Mouse (Mus musculus) effector memory CD4-positive, alpha-beta T cell, adult 7 months (primary cell): ENCODE data around the gene 1600012H06Rik. TPM values are rescaled to one million over a fixed set of nuclear protein-coding genes. Genes with fewer than 3 reads are reported as not detected.

Source experiments
- polyA plus RNA-seq: library from polyadenylated mRNA; unstranded; fragments of 100-300 nt; shearing (Covaris generic); gene quantifications from one replicate; pipeline ENCODE4 v1.2.1, GENCODE M21; 2017

Gene 1600012H06Rik
- 30.8 TPM for polyA plus RNA-seq

DNA sequence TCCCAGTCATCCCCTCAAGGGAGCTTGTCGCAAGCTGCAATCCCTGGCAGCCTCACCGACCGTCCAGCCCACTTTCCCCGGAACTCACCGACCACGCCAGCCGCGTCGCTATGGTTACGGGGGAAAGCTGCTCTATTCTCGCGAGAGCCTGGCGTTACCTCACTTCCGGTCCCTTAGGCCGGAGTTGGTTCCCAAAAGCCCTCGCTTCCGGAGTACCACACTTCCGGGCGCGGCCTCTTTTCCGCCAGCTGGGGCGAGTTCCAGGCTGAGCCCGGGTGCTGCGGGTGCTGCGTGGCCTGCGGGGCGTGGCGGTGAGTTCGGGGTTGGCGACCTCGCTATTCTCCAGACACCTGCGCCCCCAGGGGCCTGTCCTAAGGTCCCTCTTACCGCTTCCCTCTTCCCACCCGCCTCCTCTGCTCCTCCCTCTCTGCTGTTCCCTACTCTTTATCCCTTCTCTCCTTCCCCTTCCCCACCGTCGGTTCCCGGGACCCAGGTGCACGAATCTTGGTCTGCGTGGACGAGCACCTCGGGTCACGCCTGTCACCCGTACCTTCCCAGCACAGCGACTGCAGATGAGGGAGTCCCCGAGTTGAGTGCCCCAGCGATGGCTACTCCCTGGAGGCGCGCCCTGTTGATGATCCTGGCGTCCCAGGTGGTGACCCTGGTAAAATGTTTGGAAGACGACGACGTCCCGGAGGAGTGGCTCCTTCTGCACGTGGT, at the start of gene 1600012H06Rik, which contains the start of gene Wdr27:
Gene 1600012H06Rik (plus strand): TSS at position 176 of the 720 bp plus-strand sequence.
Gene Wdr27 (minus strand): TSS at position 150 of the 720 bp plus-strand sequence.

GRCm38 (mm10) chr17:14960951-14961556, 18.1 kb downstream of the 1600012H06Rik start, which contains the start of gene Phf10:
Gene Phf10 (minus strand): TSS chr17:14961273.

DNA sequence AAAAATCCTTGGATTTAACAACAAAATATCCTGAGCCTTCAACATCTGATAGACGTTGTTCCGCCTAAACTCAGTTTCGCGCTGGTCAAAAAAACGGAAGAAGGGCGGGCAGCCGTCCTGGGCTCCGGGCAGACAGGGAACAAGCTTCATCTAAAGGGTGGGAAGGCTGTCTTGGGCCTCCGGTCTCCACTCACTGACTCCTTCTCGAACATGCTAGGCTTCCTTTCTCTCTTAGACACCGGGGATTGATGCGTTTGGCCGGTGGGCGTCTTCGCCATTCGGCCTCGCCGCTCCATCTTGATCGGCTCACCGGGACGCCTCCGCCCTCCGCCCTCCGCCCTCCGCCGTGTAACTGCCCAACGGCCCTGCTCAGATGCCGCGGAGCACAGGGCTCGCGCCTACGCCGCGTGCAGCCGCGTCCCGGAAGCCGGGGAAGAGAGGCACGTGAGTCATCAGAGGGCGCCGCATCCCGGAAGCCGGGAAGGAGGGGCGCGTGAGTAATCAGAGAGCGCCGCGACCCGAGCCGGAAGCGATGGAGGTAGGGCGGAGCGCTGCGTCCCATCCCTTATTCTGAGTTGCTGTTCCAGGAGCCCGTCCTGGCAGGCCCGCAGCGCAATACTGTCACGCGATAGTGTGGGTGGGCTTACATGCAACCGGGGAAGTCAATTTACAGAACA, 35.5 kb downstream of the 1600012H06Rik start, which contains the start of the genes 9030025P20Rik and Gm3417:
Gene 9030025P20Rik (plus strand): TSS at position 107 of the 677 bp plus-strand sequence.
Gene Gm3417 (minus strand): TSS at position 429 of the 677 bp plus-strand sequence.

Other genes starting within 250 kb of the 1600012H06Rik start
- not detected for gene Thbs2, start 248.9 kb upstream of the 1600012H06Rik start, polyA plus RNA-seq
- gene Wdr27, start within 50 bp of the 1600012H06Rik start, polyA plus RNA-seq: 0.79 TPM
- gene Phf10, start 18.1 kb downstream of the 1600012H06Rik start, polyA plus RNA-seq: 29.0 TPM
- 16.7 TPM for gene 9030025P20Rik, start 35.3 kb downstream of the 1600012H06Rik start, polyA plus RNA-seq
- gene Gm3417, start 35.6 kb downstream of the 1600012H06Rik start, polyA plus RNA-seq: 1.1 TPM
- 9.0 TPM for gene Gm3435, start 67.0 kb downstream of the 1600012H06Rik start, polyA plus RNA-seq
- 86.0 TPM for gene Ermard, start 98.0 kb downstream of the 1600012H06Rik start, polyA plus RNA-seq
- 2.2 TPM for gene Tcte3, start 98.3 kb downstream of the 1600012H06Rik start, polyA plus RNA-seq
- gene Gm3448, start 98.4 kb downstream of the 1600012H06Rik start, polyA plus RNA-seq: 2.4 TPM